Mouse (Mus musculus) urinary bladder, postnatal 10 days (tissue): Measurements from ENCODE around the gene Tgfa.

Source experiments
- DNase-seq: peaks from one replicate; pipeline ENCODE4 v3.0.0; 2022; ENCODE audit warnings: low spot score

Gene Tgfa

DNA sequence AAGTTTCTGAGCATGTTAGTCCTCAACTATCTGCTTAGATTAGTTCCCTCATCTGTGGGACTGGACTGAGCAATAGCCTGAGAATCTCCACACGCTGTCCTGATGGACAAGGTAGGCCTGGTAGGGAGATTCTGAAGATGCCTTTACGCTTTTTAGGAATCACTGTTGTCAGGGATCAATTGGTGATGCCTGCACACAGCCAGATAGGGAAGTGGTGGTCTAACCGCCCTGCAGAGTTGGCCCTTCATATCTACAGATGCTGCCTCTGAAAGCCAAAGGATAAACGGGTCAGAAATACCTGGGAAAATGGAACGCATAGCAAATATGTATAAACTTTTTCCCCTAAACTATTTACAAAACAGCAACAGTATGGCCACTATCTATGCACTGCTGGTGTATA lies 37.3 kb downstream of the Tgfa start:
- no peak for DNase-seq

- no peak for DNase-seq
These were observed 38.7 kb downstream of the Tgfa start for GRCm38 (mm10) chr6:86233512-86234430.

GRCm38 (mm10) chr6:86244866-86245265 lies 49.8 kb downstream of the Tgfa start:
- no peak for DNase-seq

GRCm38 (mm10) chr6:86245965-86246364 lies 50.9 kb downstream of the Tgfa start:
- no peak for DNase-seq

DNA sequence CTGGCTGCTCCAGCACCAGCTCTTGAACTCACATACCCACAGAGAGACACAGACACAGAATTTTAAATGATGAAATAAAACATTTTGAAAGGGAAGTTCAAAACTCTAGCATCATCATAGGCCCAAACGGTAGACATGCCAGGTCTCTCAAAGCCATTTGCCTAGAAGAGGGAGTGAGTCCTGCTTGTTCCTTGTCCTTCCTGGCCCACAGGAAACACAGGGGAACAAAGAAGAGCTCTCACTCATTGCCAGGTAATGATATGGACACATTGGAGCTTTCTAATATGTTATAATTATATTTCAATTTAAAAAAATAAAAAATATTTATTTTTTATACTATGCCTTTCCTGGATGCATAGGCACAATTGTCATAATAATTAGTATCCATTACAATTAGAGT lies 53.5 kb downstream of the Tgfa start:
- DNase-seq, result no peak

DNA sequence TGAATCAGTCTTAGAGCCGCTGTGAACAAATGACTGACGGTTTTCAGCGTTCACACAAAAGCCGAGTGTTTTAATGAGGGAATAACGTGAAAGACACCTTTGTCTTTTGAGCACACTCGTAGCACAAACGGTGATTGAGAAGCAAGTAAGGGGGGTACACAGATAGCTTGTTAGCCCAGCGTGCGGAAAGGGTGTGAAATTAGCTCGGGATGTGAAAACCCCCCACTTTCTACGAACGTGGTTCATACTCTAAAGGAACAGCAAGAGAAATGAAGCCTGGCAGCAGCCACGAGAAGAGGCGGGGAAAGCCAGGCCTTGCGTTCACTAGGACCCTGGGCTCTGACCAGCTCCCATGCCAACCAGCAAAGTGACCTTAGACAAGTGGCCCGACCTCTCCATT lies 54.0 kb downstream of the Tgfa start:
- DNase-seq, result no peak

DNA sequence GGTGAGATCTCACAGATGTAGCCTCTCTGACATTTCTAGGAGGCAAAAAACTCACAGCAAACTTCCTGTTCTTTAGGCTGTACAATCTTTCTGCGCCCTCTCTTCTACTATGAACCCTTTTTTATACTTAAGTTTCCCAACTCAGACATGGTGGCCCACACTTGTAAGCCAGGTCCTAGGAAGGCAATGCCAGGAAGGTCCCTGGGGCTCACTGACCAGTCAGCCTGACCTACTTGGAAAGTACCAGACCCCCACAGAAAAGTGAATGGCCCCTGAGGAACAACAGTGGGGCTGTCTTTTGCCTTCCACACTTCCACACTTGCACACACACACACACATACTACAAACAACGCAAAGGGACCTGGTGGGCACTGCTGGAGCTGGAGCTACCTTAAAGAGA lies 55.2 kb downstream of the Tgfa start:
- no peak for DNase-seq

- DNase-seq, result no peak
These were observed 55.8 kb downstream of the Tgfa start for GRCm38 (mm10) chr6:86250830-86251229.

GRCm38 (mm10) chr6:86252176-86253125 lies 57.4 kb downstream of the Tgfa start:
- DNase-seq, result no peak

DNA sequence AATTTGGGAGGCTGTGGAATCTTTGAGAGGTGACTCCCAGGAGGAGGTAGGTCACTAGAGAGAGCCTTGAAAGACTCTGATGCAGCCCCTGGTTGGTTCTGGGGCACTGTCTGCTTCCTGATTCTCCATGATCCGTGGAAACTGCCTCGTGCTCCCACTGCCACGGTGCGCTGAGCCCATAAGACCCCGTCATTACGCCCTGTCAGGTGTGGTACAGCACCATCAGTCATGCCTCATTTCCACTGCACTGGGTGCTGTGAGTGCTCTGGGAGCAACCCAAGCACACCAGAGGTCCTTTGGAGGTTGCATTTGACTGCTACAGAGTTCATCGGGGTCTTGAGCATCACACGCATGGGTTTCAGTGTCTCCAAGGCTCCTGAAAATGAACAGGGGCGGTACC lies 60.9 kb downstream of the Tgfa start:
- DNase-seq, result no peak

DNA sequence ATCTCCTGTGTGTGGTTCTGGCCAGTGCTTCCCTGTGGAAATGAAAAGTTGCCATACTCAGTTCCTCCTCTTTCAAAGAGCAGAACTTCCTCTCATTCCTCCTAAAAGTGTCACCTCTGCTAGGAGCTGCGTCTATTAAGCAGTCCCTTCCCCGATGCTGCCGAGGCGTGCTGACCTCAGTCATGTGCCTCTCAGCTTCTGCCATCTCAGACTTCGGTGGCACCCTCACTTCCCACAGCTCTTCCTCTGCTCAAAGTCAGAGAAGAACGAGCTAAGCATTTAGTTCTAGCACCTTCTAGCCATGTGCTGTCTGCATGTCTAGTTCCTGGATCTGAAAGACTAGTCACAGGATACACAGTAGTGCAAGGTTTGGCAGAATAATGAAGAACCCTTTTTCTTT lies 64.2 kb downstream of the Tgfa start:
- DNase-seq, result no peak

GRCm38 (mm10) chr6:86260322-86261050 lies 65.5 kb downstream of the Tgfa start:
- DNase-seq, result no peak

DNA sequence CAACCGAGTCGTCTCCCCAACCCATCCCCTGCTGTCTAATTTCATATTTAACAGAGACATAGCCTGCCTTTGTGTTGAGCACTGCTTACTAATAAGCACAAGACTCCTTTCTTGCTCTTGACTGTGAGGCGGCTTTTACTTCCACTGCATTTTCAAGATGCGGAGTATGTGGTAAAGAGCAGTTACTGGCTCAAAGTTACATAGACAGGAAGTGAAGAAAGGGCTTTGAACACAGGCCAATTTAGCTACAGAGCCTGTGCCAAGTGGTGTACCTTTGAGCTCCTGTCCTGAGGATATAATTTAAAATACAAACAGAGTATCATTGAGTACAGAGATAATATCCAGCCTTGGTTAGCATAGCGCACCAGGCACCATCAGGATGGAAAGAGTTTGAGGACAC lies 71.8 kb downstream of the Tgfa start:
- no peak for DNase-seq

- DNase-seq, result no peak
These were observed 75.5 kb downstream of the Tgfa start for GRCm38 (mm10) chr6:86270373-86271068.

- no peak for DNase-seq
These were observed 76.1 kb downstream of the Tgfa start for GRCm38 (mm10) chr6:86271130-86271529.

DNA sequence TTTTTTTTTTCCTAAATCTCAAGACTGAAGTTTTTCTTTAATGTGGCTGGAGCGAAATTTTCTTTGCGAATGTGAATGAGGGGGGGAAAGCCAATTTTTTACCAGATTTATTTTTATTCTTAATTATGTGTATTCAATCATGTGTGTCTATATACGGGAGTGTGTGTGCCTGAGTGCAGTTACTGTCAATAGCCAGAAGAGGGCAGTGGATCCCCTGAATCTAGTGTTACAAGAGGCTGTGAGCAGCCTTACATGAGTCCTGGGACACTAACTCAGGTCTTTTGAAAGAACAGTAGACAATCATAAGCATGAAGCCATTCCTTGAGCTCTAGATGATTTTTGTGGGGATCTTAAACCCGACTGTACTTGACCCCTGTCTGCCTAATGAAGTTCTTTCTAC lies 80.7 kb downstream of the Tgfa start:
- DNase-seq, result no peak

DNA sequence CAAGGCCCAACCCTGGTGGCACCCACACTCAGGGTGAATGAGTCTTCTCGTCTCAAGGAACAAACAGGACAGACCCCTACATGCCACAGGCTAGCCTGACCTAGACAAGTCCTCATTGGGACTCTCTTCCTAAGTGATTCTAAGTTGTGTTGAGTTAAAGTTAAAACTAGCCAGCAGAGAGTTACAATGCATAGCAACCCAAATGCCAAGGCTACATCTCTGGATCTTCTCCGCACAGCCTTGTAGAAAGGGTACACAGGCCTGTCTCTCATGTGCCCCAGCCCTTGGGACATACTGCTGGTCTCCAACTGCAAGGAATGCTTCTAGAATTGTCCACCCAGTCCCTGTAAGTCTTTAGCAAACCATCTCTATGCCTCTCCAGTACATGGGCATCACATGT lies 81.8 kb downstream of the Tgfa start:
- no peak for DNase-seq

GRCm38 (mm10) chr6:86277620-86278019 lies 82.6 kb downstream of the Tgfa start:
- no peak for DNase-seq

DNA sequence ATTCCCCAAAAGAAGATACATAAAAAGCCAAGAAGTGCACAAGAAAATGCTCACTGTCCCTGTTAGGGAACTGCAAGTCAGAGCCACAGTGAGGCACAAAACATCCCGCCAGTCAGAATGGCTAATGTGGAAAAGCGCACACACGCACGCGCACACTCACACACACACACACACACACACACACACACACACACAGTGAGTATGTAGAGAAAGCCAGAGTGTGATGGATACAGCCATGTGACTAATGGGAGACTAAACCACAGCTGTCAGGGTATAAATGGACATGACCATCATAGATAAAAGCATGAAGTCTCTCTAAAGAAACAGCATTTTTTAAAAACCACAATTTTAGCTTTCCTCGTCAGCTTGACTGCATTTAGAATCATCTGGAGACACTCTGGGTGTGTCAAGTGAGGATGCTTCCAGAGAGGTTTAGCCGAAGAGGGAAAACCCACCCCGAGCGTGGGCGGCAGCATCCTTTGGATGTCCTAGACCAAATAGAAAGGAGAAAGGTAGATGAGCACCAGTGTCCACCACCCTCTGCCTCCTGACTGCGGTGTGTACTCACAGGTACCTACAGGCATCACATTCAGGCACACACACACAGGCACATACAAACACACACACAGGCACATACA lies 86.7 kb downstream of the Tgfa start:
- no peak for DNase-seq

DNA sequence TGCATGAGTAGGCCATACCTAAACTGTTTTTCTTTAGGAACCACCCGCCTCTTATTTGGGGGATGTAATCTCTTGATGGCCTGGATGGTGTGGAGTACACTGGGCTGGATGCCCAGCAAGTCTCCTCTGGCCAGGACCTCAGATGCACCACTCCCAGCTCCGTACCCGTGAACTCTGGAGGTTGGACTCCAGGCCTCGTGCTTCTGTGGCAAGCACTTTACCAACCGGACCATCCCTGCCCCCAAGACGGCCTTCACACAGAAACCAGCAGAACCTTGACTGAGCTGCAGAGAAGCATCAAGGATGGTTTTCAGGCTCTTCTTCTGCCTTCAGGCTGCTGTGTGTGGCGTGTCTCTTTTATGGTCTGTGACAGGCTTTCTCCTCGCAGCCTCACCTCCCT lies 98.3 kb downstream of the Tgfa start:
- DNase-seq, result no peak

GRCm38 (mm10) chr6:86295451-86295850 lies 100.4 kb downstream of the Tgfa start:
- DNase-seq, result no peak
